ENCODE assay signal across 25 mouse cellular contexts in genomic region chr4:46799904-46800303, GRCm38 (mm10).
DNase-seq lines count a peak whose midpoint lies in the region; ATAC-seq and TF ChIP-seq lines count a peak whose summit lies in the region.
"Had no signal": no experiment of that assay in that cellular context is flagged by ENCODE, and none has a peak within 500 bp of the region (broad histone marks: within the 10 kb centered on the region; RNA-seq: fewer than 3 reads in every experiment).

No protein-coding gene starts in this region.

- peak; percentile 28 for DNase-seq in hindbrain, embryonic 11.5 days (ENCODE audit: low spot score)
- DNase-seq in lung, embryonic 14.5 days: peak; percentile 70
- DNase-seq in lung, postnatal 14 days: no peak
- peak; percentile 65 for DNase-seq in lung, postnatal 10 days
- DNase-seq in lung, postnatal 36 days: peak; percentile 44
- no peak for DNase-seq in adrenal gland, postnatal 10 days
- DNase-seq in c-Kit-positive CD71-positive TER-119-positive erythroid progenitor cells, embryonic 14.5 days (ENCODE audit: low spot score): no peak
- DNase-seq: adrenal gland, adult 2 months; B cell, adult 2 months; cerebellum, adult 8-10 months; cerebellum, postnatal 25 days; embryo, embryonic 11 days; gastrocnemius, postnatal 10 days; heart, postnatal 14 days; kidney, adult 18-20 months; liver had no signal

- H3K9me3 ChIP-seq in hindbrain, embryonic 11.5 days (ENCODE audit: control insufficient read depth, low read length): no peaks in the 10 kb centered on the region
- H3K9me3 ChIP-seq in hindbrain, embryonic 12.5 days (replicated peaks): no peaks in the 10 kb centered on the region
- H3K9me3 ChIP-seq in lung, embryonic 14.5 days (ENCODE audit: low read depth, low read length): no peaks in the 10 kb centered on the region
- H3K9me3 ChIP-seq: embryonic facial prominence, embryonic 13.5 days; forebrain, embryonic 13.5 days; heart, embryonic 13.5 days; hindbrain, embryonic 13.5 days; kidney, embryonic 15.5 days; neural tube, embryonic 13.5 days had no signal

- no peak overlapping the region for H3K27ac ChIP-seq in hindbrain, embryonic 11.5 days (ENCODE audit: low read depth, low read length)
- H3K27ac ChIP-seq in hindbrain, embryonic 12.5 days: no peak overlapping the region
- H3K27ac ChIP-seq in lung, embryonic 14.5 days (ENCODE audit: low read depth): no peak overlapping the region
- H3K27ac ChIP-seq: embryonic facial prominence, embryonic 13.5 days; forebrain, embryonic 13.5 days; heart, embryonic 13.5 days; hindbrain, embryonic 13.5 days; kidney, embryonic 15.5 days; neural tube, embryonic 13.5 days had no signal

- ATAC-seq in hindbrain, embryonic 11.5 days (ENCODE audit: low FRiP score): no peak
- ATAC-seq in hindbrain, embryonic 12.5 days (ENCODE audit: low FRiP score): no peak
- ATAC-seq in lung, embryonic 14.5 days (ENCODE audit: insufficient read depth): peak; percentile 66; the same call in 1 of the 2 replicates
- ATAC-seq: activated CD4-positive, CD25-positive, alpha-beta regulatory T cell, adult 4 months; forebrain, embryonic 13.5 days had no signal

- no peaks in the 10 kb centered on the region for H3K4me1 ChIP-seq in hindbrain, embryonic 11.5 days (replicated peaks; ENCODE audit: control insufficient read depth, insufficient read depth, low read length)
- H3K4me1 ChIP-seq in hindbrain, embryonic 12.5 days: peaks cover 5% of the 10 kb centered on the region; the same call in 1 of the 2 replicates
- H3K4me1 ChIP-seq in lung, embryonic 14.5 days (ENCODE audit: insufficient read depth): no peaks in the 10 kb centered on the region
- H3K4me1 ChIP-seq: embryonic facial prominence, embryonic 13.5 days; hindbrain, embryonic 13.5 days had no signal

- no peak for TF ChIP-seq CTCF in lung, embryonic 14.5 days (IDR thresholded peaks at IDR 0.05; ENCODE audit: low read depth)

- no peaks in the 10 kb centered on the region for H3K36me3 ChIP-seq in hindbrain, embryonic 11.5 days (ENCODE audit: control insufficient read depth, insufficient read depth, low read length)
- no peaks in the 10 kb centered on the region for H3K36me3 ChIP-seq in hindbrain, embryonic 12.5 days
- no peaks in the 10 kb centered on the region for H3K36me3 ChIP-seq in lung, embryonic 14.5 days (ENCODE audit: insufficient read depth)
- H3K36me3 ChIP-seq: embryonic facial prominence, embryonic 13.5 days; heart, embryonic 13.5 days; kidney, embryonic 15.5 days had no signal

- whole genome bisulfite sequencing in hindbrain, embryonic 11.5 days: 36% methylated on average over 4 of the region's 4 CpGs
- 25% methylated on average over 4 of the region's 4 CpGs for WGBS in hindbrain, embryonic 12.5 days
- WGBS in lung, embryonic 14.5 days: 20% methylated on average over 4 of the region's 4 CpGs

- no peak overlapping the region for H3K9ac ChIP-seq in hindbrain, embryonic 11.5 days (ENCODE audit: low read depth, low read length)
- no peak overlapping the region for H3K9ac ChIP-seq in hindbrain, embryonic 12.5 days
- no peak overlapping the region for H3K9ac ChIP-seq in lung, embryonic 14.5 days
- H3K9ac ChIP-seq: embryonic facial prominence, embryonic 13.5 days; forebrain, embryonic 13.5 days; heart, embryonic 13.5 days; hindbrain, embryonic 13.5 days; kidney, embryonic 15.5 days; neural tube, embryonic 13.5 days had no signal

- no peak overlapping the region for H3K4me2 ChIP-seq in hindbrain, embryonic 11.5 days (replicated peaks; ENCODE audit: low read depth, low read length)
- H3K4me2 ChIP-seq in hindbrain, embryonic 12.5 days (replicated peaks): no peak overlapping the region
- no peak overlapping the region for H3K4me2 ChIP-seq in lung, embryonic 14.5 days
- H3K4me2 ChIP-seq: embryonic facial prominence, embryonic 13.5 days; forebrain, embryonic 13.5 days; heart, embryonic 13.5 days; hindbrain, embryonic 13.5 days; kidney, embryonic 15.5 days; neural tube, embryonic 13.5 days had no signal

- no peaks in the 10 kb centered on the region for H3K27me3 ChIP-seq in hindbrain, embryonic 11.5 days (ENCODE audit: control insufficient read depth, insufficient read depth, low read length)
- no peaks in the 10 kb centered on the region for H3K27me3 ChIP-seq in hindbrain, embryonic 12.5 days
- no peaks in the 10 kb centered on the region for H3K27me3 ChIP-seq in lung, embryonic 14.5 days (ENCODE audit: insufficient read depth, low read length)
- H3K27me3 ChIP-seq: embryonic facial prominence, embryonic 13.5 days; forebrain, embryonic 13.5 days; hindbrain, embryonic 13.5 days; kidney, embryonic 15.5 days; neural tube, embryonic 13.5 days had no signal

- no peak overlapping the region for H3K4me3 ChIP-seq in hindbrain, embryonic 11.5 days (ENCODE audit: low read depth, low read length)
- H3K4me3 ChIP-seq in hindbrain, embryonic 12.5 days: no peak overlapping the region
- H3K4me3 ChIP-seq in lung, embryonic 14.5 days (ENCODE audit: low read depth, low read length): no peak overlapping the region
- H3K4me3 ChIP-seq: embryonic facial prominence, embryonic 13.5 days; erythroblast, embryonic 14.5 days; forebrain, embryonic 13.5 days; heart, embryonic 13.5 days; hindbrain, embryonic 13.5 days; kidney, embryonic 15.5 days; neural tube, embryonic 13.5 days had no signal

Comparison
In these comparisons a context has a peak if more than half of its experiments do, and no peak if none do; other contexts are left out.
1. DNase-seq: peak in hindbrain, embryonic 11.5 days (single experiment), lung, embryonic 14.5 days (single experiment), lung, postnatal 10 days (single experiment) and lung, postnatal 36 days (single experiment); none in lung, postnatal 14 days (single experiment), adrenal gland, postnatal 10 days (single experiment) and c-Kit-positive CD71-positive TER-119-positive erythroid progenitor cells, embryonic 14.5 days (single experiment).